8 mouse cellular contexts compared by ENCODE assay signal in genomic region chr3:88146376-88147112, GRCm38 (mm10). TPM values are rescaled to one million over a fixed set of nuclear protein-coding genes. Genes with fewer than 3 reads are reported as not detected.
DNase-seq lines count a peak whose midpoint lies in the region; ATAC-seq and TF ChIP-seq lines count a peak whose summit lies in the region.

No protein-coding gene starts in this region.

- H3K4me2 ChIP-seq in heart, embryonic 14.5 days (ENCODE audit: low read length), result peak overlapping the region; percentile 74
- peak overlapping the region; percentile 95 for H3K4me2 ChIP-seq in heart, postnatal 0 days (ENCODE audit: low read depth, low read length)
- H3K4me2 ChIP-seq in midbrain, embryonic 11.5 days, result no peak overlapping the region

- no peak for TF ChIP-seq EP300 in heart, postnatal 0 days (IDR thresholded peaks at IDR 0.05; ENCODE audit: low read depth)

- H3K4me1 ChIP-seq in heart, embryonic 14.5 days (ENCODE audit: control insufficient read depth in 2 of 2, insufficient read depth in 2 of 2, low read length in 2 of 2), result peaks cover 65 to 78% of the 10 kb centered on the region in 2 experiments
- peaks cover 90% of the 10 kb centered on the region for H3K4me1 ChIP-seq in E14TG2a.4 (replicated peaks; ENCODE audit: low read depth, low read length)
- peaks cover 75% of the 10 kb centered on the region for H3K4me1 ChIP-seq in heart, postnatal 0 days (ENCODE audit: control insufficient read depth, insufficient read depth)
- H3K4me1 ChIP-seq in midbrain, embryonic 11.5 days (ENCODE audit: control insufficient read depth, insufficient read depth, low read length), result peaks cover 68% of the 10 kb centered on the region

- H3K27ac ChIP-seq in heart, embryonic 14.5 days (replicated peaks in 1 of 2; ENCODE audit: control insufficient read depth in 1 of 2, insufficient read depth in 1 of 2, low read depth in 2 of 2, low read length in 2 of 2), result peak overlapping the region in 1 of 2 experiments; percentile 100; a peak in 3 of 4 replicates
- H3K27ac ChIP-seq in heart, postnatal 0 days (ENCODE audit: low read depth), result peak overlapping the region; percentile 99
- no peak overlapping the region; the same call in 1 of the 2 replicates for H3K27ac ChIP-seq in midbrain, embryonic 11.5 days (ENCODE audit: low read depth, low read length)

- H3K27me3 ChIP-seq in heart, embryonic 14.5 days (ENCODE audit: control insufficient read depth, insufficient read depth, low read length), result no peaks in the 10 kb centered on the region
- H3K27me3 ChIP-seq in E14TG2a.4 (ENCODE audit: insufficient read depth, low read length), result peaks cover 12% of the 10 kb centered on the region
- no peaks in the 10 kb centered on the region for H3K27me3 ChIP-seq in heart, postnatal 0 days (ENCODE audit: control insufficient read depth, insufficient read depth, low read length)
- no peaks in the 10 kb centered on the region; the same call in 1 of the 2 replicates for H3K27me3 ChIP-seq in midbrain, embryonic 11.5 days (ENCODE audit: control insufficient read depth, insufficient read depth, low read length)

- H3K4me3 ChIP-seq in heart, embryonic 14.5 days (ENCODE audit: control insufficient read depth in 1 of 2, insufficient read depth in 1 of 2, low read depth in 1 of 2, low read length in 2 of 2), result peak overlapping the region in 1 of 2 experiments; percentile 98; a peak in 1 of 4 replicates
- peak overlapping the region; percentile 17; the same call in 1 of the 2 replicates for H3K4me3 ChIP-seq in E14TG2a.4 (replicated peaks; ENCODE audit: low read length)
- H3K4me3 ChIP-seq in heart, postnatal 0 days (ENCODE audit: low read depth, low read length), result no peak overlapping the region
- H3K4me3 ChIP-seq in midbrain, embryonic 11.5 days (ENCODE audit: low read depth, low read length), result no peak overlapping the region

- ATAC-seq in heart, embryonic 14.5 days (ENCODE audit: insufficient number of reproducible peaks, insufficient read depth, low FRiP score, low read depth), result no peak
- no peak for ATAC-seq in heart, postnatal 0 days (ENCODE audit: insufficient read depth, low read depth)
- no peak for ATAC-seq in midbrain, embryonic 11.5 days (ENCODE audit: low FRiP score)

- H3K9ac ChIP-seq in heart, embryonic 14.5 days (ENCODE audit: low read length), result peak overlapping the region; percentile 100
- H3K9ac ChIP-seq in heart, postnatal 0 days (replicated peaks; ENCODE audit: low read depth, low read length), result peak overlapping the region; percentile 84
- 0 out of 2 replicates have a peak overlapping the region, but pooled peaks have one; percentile 20 for H3K9ac ChIP-seq in midbrain, embryonic 11.5 days (ENCODE audit: low read length)

- peaks cover 7% of the 10 kb centered on the region for H3K36me3 ChIP-seq in heart, embryonic 14.5 days (ENCODE audit: control insufficient read depth, insufficient read depth, low read length)
- H3K36me3 ChIP-seq in E14TG2a.4 (ENCODE audit: insufficient read depth, low read length), result peaks cover 3% of the 10 kb centered on the region; the same call in 1 of the 2 replicates
- H3K36me3 ChIP-seq in heart, postnatal 0 days (replicated peaks; ENCODE audit: control insufficient read depth, insufficient read depth, low read length), result no peaks in the 10 kb centered on the region
- no peaks in the 10 kb centered on the region for H3K36me3 ChIP-seq in midbrain, embryonic 11.5 days (ENCODE audit: control insufficient read depth, insufficient read depth, low read length)

- DNase-seq in heart, postnatal 14 days, result no peak
- no peak for DNase-seq in heart, postnatal 0 days (ENCODE audit: low spot score)
- DNase-seq in midbrain, embryonic 11.5 days (ENCODE audit: low spot score, missing footprints), result no peak
- no peak for DNase-seq in right cerebral cortex, postnatal 25 days
- no peak for DNase-seq in spleen, adult 18-20 months
- DNase-seq in adrenal gland, postnatal 10 days, result no peak

- intact Hi-C loops in heart, postnatal 14 days (cut with DNase I), result no loop called here

- H3K9me3 ChIP-seq in heart, embryonic 14.5 days (ENCODE audit: control insufficient read depth, low read length), result no peaks in the 10 kb centered on the region
- H3K9me3 ChIP-seq in E14TG2a.4 (ENCODE audit: low read length), result no peaks in the 10 kb centered on the region
- no peaks in the 10 kb centered on the region for H3K9me3 ChIP-seq in heart, postnatal 0 days (replicated peaks; ENCODE audit: control insufficient read depth, low read length)
- H3K9me3 ChIP-seq in midbrain, embryonic 11.5 days (ENCODE audit: control insufficient read depth, low read length), result no peaks in the 10 kb centered on the region

- TF ChIP-seq CTCF in E14TG2a.4 (conservative IDR thresholded peaks at IDR 0.05; ENCODE audit: low read length), result no peak
- no peak for TF ChIP-seq CTCF in heart, postnatal 0 days (IDR thresholded peaks at IDR 0.05; ENCODE audit: low read depth)

- WGBS in heart, embryonic 14.5 days, result 24% methylated on average over 5 of the region's 5 CpGs
- WGBS in heart, postnatal 0 days, result 23% methylated on average over 5 of the region's 5 CpGs
- WGBS in midbrain, embryonic 11.5 days, result 43% methylated on average over 5 of the region's 5 CpGs

RNA-seq across cellular contexts. Expression of gene Mef2d, which starts 4.4 kb away (rescaled TPM):
- 52.1 and 52.7 TPM in 2 replicates for polyA plus RNA-seq in heart, embryonic 14.5 days (2014; fragmentation: Nextera tagmentation; extraction: Ambion mirVana)
- 100 to 1,000 TPM; 128 to 130 TPM for total RNA-seq in heart, postnatal 14 days (2021)
- 70.8 and 75.8 TPM in 2 replicates for total RNA-seq in heart, postnatal 0 days (2014; rRNA removed; ENCODE audit: low replicate concordance)
- polyA plus RNA-seq in heart, postnatal 0 days (2015; fragmentation: Nextera tagmentation; extraction: Ambion mirVana), result 30.0 and 30.8 TPM in 2 replicates
- 9.0 and 10.9 TPM in 2 replicates for polyA plus RNA-seq in midbrain, embryonic 11.5 days (2014; fragmentation: Nextera tagmentation; extraction: Ambion mirVana)
- 10 to 100 TPM; 85.7 to 86.6 TPM for total RNA-seq in adrenal gland, postnatal 10 days (2021)

Comparison
In these comparisons a context has a peak if more than half of its experiments do, and no peak if none do; other contexts are left out.
1. H3K9ac ChIP-seq: peak in every context shown above with its lines; median percentile 100 in heart, embryonic 14.5 days; 84 in heart, postnatal 0 days; 20 in midbrain, embryonic 11.5 days.